Mouse (Mus musculus) cerebellum, adult 9-11 months (tissue): ENCODE results near the gene Fbp1.
"Not testable (repeated sequence)": the region's sequence is repeated elsewhere in the genome, so short reads cannot be mapped to it uniquely, and the experiment has no call there.

Source experiments
- DNase-seq: peaks from one replicate; pipeline ENCODE4 v3.0.0; 2022

Gene Fbp1

GRCm38 (mm10) chr13:62815705-62816104, 72.4 kb downstream of the Fbp1 start:
- DNase-seq: not testable (repeated sequence)
